Mouse (Mus musculus): Measurements from ENCODE around the gene Cdhr3. TPM values are rescaled to one million over a fixed set of nuclear protein-coding genes. Genes with fewer than 3 reads are reported as not detected.

The Cdhr3 gene
- total and polyA plus RNA-seq, 2 experiments from 2014 or later: 0.55 to 1.0 TPM

- Histone ChIP-seq H3K36me3 (ENCODE audit: insufficient read depth, low read length) (no peaks in the 10 kb centered on the region), H3K4me3 (ENCODE audit: low read depth, low read length) (no peak overlapping the region), H3K4me1 (ENCODE audit: insufficient read depth, low read length) (no peaks in the 10 kb centered on the region), H3K9me3 (ENCODE audit: low read length) (no peaks in the 10 kb centered on the region), H3K4me2 (ENCODE audit: low read depth, low read length, poor library complexity, severe bottlenecking) (no peak overlapping the region), H3K27ac (ENCODE audit: low read depth, low read length) (no peak overlapping the region), H3K27me3 (ENCODE audit: insufficient read depth, low read length) (no peaks in the 10 kb centered on the region), H3K9ac (replicated peaks; ENCODE audit: low read length, poor library complexity, severe bottlenecking) (no peak overlapping the region)
- WGBS: 36% methylated on average over 3 of the region's 3 CpGs
- ATAC-seq (ENCODE audit: low FRiP score) (no peak), DNase-seq (ENCODE audit: low spot score) (peak; percentile 28)
- peak; percentile 62 for TF ChIP-seq CTCF (IDR thresholded peaks at IDR 0.05)
Measured at GRCm38 (mm10) chr12:33010026-33010425, 82.6 kb downstream of the Cdhr3 start.

- Histone ChIP-seq H3K9me3 (ENCODE audit: low read length) (no peaks in the 10 kb centered on the region), H3K4me2 (ENCODE audit: low read depth, low read length, poor library complexity, severe bottlenecking) (no peak overlapping the region), H3K9ac (replicated peaks; ENCODE audit: low read length, poor library complexity, severe bottlenecking) (no peak overlapping the region), H3K27ac (ENCODE audit: low read depth, low read length) (no peak overlapping the region), H3K4me1 (ENCODE audit: insufficient read depth, low read length) (no peaks in the 10 kb centered on the region), H3K4me3 (ENCODE audit: low read depth, low read length) (no peak overlapping the region), H3K36me3 (ENCODE audit: insufficient read depth, low read length) (no peaks in the 10 kb centered on the region), H3K27me3 (ENCODE audit: insufficient read depth, low read length) (no peaks in the 10 kb centered on the region)
- no peak for DNase-seq (ENCODE audit: low spot score)
- no peak for ATAC-seq (ENCODE audit: low FRiP score)
- TF ChIP-seq CTCF (IDR thresholded peaks at IDR 0.05): no peak
- WGBS: 92% methylated on average over 6 of the region's 6 CpGs
Measured at GRCm38 (mm10) chr12:33009206-33009966, 83.3 kb downstream of the Cdhr3 start.

GRCm38 (mm10) chr12:33008305-33009110 lies 84.2 kb downstream of the Cdhr3 start:
- DNase-seq (ENCODE audit: low spot score) (no peak), ATAC-seq (ENCODE audit: low FRiP score) (peak; percentile 22; the same call in 1 of the 2 replicates)
- Histone ChIP-seq H3K9ac (replicated peaks; ENCODE audit: low read length, poor library complexity, severe bottlenecking) (no peak overlapping the region), H3K9me3 (ENCODE audit: low read length) (no peaks in the 10 kb centered on the region), H3K36me3 (ENCODE audit: insufficient read depth, low read length) (no peaks in the 10 kb centered on the region), H3K4me3 (ENCODE audit: low read depth, low read length) (no peak overlapping the region), H3K27me3 (ENCODE audit: insufficient read depth, low read length) (no peaks in the 10 kb centered on the region), H3K4me1 (ENCODE audit: insufficient read depth, low read length) (no peaks in the 10 kb centered on the region), H3K27ac (ENCODE audit: low read depth, low read length) (no peak overlapping the region), H3K4me2 (ENCODE audit: low read depth, low read length, poor library complexity, severe bottlenecking) (no peak overlapping the region)
- WGBS: 50% methylated on average over 7 of the region's 7 CpGs
- TF ChIP-seq CTCF (IDR thresholded peaks at IDR 0.05): no peak

- WGBS: 93% methylated on average over 2 of the region's 2 CpGs
- H3K27me3 ChIP-seq (ENCODE audit: insufficient read depth, low read length): no peaks in the 10 kb centered on the region
- no peaks in the 10 kb centered on the region for H3K4me1 ChIP-seq (ENCODE audit: insufficient read depth, low read length)
- H3K4me2 ChIP-seq (ENCODE audit: low read depth, low read length, poor library complexity, severe bottlenecking): no peak overlapping the region
- H3K9me3 ChIP-seq (ENCODE audit: low read length): no peaks in the 10 kb centered on the region
- ATAC-seq (ENCODE audit: low FRiP score) (no peak), DNase-seq (ENCODE audit: low spot score) (no peak)
- no peaks in the 10 kb centered on the region for H3K36me3 ChIP-seq (ENCODE audit: insufficient read depth, low read length)
- no peak overlapping the region for H3K9ac ChIP-seq (replicated peaks; ENCODE audit: low read length, poor library complexity, severe bottlenecking)
- H3K27ac ChIP-seq (ENCODE audit: low read depth, low read length): no peak overlapping the region
- H3K4me3 ChIP-seq (ENCODE audit: low read depth, low read length): no peak overlapping the region
- TF ChIP-seq CTCF (IDR thresholded peaks at IDR 0.05): no peak
Measured at GRCm38 (mm10) chr12:33007176-33007575, 85.5 kb downstream of the Cdhr3 start.

- Histone ChIP-seq H3K27ac (ENCODE audit: low read depth, low read length) (no peak overlapping the region), H3K27me3 (ENCODE audit: insufficient read depth, low read length) (no peaks in the 10 kb centered on the region), H3K36me3 (ENCODE audit: insufficient read depth, low read length) (no peaks in the 10 kb centered on the region), H3K4me2 (ENCODE audit: low read depth, low read length, poor library complexity, severe bottlenecking) (no peak overlapping the region), H3K4me3 (ENCODE audit: low read depth, low read length) (no peak overlapping the region), H3K4me1 (ENCODE audit: insufficient read depth, low read length) (no peaks in the 10 kb centered on the region), H3K9ac (replicated peaks; ENCODE audit: low read length, poor library complexity, severe bottlenecking) (no peak overlapping the region), H3K9me3 (ENCODE audit: low read length) (no peaks in the 10 kb centered on the region)
- DNase-seq (ENCODE audit: low spot score): no peak
- ATAC-seq (ENCODE audit: low FRiP score): no peak
- WGBS: 82% methylated on average over 5 of the region's 5 CpGs
- no peak for TF ChIP-seq CTCF (IDR thresholded peaks at IDR 0.05)
Measured at GRCm38 (mm10) chr12:33005858-33006257, 86.8 kb downstream of the Cdhr3 start.

Data from midbrain, postnatal 0 days (tissue).